Mouse (Mus musculus) cerebral cortex, adult 2 months (tissue): Measurements from ENCODE around the gene Eif4e3.

Source experiments
- WGBS: fragments of 180-500 bp; shearing (Covaris S2); methylation state at CpG from one replicate; pipeline ENCODE4 v1.1.7; 2018; 5-methylcytosine and 5-hydroxymethylcytosine counted together

Eif4e3 gene

DNA sequence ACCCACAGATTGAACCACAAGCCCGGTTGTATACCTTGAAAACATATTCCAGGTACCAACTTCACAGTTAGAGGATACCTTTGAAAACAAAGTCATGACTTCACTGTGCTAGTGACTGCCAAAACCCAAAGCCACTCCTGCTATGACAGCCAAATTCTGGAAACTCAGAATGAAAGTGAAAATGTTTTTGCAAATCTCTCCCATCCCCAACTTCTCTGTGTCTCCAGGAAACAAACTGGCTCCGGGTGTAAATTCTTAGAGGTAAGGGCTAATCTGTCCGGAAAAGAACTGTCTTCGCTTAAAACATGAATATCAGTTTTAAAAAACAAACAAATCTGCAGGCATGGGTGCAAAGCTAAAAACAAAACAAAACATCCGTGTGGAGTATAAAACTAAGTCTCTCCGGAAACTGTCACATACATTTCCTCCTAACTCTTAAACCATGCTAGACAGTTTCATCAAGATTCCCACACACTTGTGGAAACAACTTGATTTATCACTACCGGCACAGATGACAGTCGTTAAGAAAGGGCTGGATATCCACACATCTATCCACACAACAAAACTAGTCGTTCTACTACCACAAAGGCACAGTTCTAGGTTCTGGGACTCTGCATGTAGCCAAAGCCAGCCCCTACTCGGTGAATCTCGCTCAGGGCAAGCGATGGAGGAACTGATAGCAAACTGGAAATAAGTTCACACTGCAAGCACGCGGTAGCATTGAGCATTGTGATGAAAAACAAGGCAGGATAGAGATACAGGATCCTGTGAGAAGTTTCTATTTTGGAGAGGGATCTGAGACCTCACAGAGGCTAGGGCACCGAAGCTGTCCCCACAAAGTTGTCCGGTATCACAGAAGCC, 884 bp downstream of the Eif4e3 start:
- 21% methylated on average over 16 of the region's 16 CpGs for WGBS

DNA sequence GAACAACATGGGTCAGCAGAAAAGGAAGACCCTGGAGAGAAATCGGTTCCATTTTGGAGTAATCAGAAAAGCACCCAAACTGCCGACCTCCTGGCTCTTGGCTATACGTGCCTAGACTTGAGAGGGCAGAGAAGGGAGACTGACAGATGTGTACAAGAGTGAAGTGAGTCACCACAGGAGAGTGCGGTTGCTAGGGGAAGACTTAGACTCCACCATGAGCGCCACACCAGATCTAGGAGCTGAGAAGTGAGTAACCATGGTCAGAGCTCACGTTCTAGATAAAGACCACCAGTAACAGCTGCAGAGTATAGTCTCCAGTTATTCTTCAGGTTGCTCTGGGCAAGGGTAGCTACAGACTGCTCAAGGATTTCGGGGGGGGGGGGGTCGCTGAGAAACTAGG, 3.3 kb downstream of the Eif4e3 start:
- 76% methylated on average over 8 of the region's 8 CpGs for WGBS

DNA sequence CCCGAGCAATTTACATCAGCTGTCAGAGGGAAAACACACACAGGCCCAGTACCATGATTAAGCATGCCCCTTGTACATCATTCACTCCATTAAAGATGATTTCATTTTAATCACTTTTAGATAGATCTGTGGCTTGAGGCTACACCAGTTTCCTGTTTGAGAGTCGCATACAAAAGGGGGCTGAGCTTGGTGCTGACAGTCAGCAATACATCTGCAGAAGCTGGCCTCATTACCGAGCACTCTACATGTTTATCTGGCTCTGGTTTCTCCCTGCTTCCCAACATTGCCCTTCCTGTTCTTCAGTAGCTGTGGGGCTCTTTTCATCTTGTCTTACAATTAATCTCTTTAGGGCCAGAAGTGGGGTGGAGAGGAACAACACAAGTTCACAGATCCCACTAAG, 6.1 kb downstream of the Eif4e3 start:
- WGBS: 73% methylated on average over 3 of the region's 3 CpGs

DNA sequence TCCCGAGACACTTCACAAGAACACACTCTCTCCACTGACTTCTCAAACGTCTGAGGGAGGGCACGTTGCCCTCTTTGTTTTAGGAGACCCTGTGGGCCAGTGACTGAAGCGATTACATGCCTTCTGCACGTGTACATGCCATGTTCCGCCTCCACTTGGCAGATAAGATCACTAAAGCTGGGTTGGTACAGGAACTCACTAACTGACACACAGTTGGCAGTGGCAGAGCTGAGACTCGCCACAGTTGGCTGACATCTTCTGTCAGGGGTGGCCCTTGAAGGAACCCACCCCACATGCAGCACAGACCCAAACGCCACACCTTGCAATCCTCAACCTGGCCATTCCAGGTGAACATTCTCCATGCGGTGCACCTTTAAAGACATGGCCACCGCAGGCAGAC, 8.0 kb downstream of the Eif4e3 start:
- 74% methylated on average over 10 of the region's 10 CpGs for WGBS

DNA sequence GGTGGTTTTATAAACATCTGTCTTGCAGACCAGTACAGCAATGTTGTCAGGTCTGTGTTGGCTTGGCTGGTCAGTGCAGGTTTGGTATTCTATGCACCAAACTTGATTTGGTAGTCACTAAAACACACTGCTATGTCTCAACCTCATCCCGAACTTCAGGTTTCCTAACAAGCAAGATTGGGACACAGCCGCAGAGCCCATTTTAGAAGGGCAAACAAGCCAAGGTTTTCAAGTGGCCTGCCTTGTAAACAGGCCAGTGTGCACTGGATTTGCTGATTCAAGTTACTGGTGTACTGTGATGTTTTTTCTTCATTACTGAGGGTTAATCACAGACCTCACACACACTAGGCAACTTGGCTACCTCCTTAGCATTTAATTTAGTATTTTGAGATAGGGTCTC, 10.5 kb downstream of the Eif4e3 start:
- WGBS: 95% methylated on average over 2 of the region's 2 CpGs

DNA sequence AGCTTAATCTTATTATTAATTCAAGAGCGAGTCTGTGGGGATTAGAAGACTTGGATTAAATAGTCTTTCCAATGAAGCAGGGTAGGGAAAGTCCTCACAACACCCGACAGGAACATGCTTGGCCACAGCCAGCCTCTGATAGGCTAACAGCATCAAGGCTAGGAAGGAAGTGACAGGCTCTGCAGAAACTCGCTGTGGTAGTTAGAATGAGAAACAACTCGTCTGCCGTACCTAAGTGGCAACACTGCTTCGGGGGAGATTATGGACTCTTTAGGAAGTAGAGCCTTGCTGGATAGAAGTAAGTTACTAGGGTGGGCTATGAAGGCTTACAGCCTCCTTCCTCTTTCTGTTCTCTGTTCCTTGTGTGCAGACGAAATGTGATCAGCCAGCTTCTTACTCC, 11.1 kb downstream of the Eif4e3 start:
- WGBS: 69% methylated on average over 7 of the region's 7 CpGs

DNA sequence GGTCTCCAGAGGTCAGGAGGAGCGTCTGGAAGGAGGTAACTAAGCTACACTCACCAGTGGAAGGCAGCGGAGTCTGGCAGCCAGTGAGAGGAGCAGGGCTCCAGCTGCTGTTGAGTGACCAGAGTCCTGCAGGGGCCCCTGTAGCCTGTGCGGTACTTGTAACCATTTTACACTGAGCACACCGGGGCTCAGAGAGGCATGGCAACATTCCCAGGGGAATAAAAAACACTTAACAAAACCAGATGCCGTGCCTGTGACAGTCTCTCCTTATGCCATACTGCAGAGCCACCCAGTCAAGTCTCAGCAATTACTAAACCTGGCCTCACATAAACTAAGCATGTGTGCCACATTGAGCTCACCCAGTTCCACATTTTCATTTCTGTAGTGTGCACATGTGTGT, 12.2 kb downstream of the Eif4e3 start:
- WGBS: 52% methylated on average over 5 of the region's 5 CpGs

DNA sequence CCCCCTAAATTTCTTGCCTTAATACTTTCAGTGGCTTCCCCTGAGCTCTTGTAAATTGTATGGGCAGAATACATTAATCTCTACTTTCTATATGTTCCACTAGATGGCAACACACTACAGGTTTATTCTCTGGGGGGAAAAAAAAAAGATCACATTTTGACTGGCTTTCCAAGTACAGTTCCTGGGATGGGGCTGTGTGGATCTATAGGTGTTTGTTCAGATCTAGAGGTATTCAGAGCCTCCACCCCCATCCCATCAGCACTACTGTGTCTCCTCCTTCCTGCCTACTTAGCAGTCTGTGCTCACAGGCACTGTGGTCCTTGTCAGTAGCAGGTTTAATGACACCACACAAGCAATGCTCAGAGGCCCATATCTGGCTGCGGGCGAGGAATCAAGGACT, 14.2 kb downstream of the Eif4e3 start:
- WGBS: 81% methylated on average over 2 of the region's 2 CpGs

DNA sequence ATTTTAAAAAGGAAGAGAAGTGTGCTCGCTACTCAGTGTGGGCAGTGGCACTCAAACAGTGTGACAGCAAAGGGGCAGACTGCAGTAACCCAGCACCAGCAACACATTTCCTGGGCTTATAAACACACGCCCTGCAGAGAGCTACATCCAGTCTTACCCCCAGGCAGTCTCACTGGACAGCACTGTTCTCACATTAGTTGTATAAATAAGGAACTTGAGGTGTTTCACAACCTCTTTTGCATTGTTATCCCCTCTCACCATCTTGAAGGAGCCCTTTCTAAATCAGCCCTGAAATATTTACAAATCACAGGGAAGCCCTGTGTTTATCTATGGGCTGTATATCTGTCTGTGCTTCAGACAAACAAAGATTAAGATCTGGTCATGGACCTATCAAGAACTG, 17.3 kb downstream of the Eif4e3 start:
- WGBS: 80% methylated on average over 2 of the region's 2 CpGs

DNA sequence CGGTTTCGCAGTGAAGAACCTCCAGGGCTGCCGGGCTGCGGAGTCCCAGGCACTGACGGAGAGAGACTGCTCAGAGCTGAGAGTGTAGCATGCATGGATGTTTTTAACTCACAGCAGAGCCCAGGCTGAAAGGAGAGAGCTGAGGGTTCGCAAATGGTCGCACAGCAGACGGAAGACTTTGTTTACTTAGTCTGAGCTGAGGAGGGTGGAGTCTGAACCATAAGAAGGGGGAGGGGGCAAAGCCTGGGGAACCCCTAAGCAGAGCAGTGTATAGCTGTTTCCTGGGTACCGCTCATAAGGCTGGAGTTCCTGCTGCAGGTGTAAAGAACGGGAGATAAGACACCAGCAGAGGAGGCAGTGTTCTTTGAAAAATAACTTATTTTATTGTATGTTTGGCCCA, 20.2 kb downstream of the Eif4e3 start:
- WGBS: 87% methylated on average over 10 of the region's 10 CpGs

DNA sequence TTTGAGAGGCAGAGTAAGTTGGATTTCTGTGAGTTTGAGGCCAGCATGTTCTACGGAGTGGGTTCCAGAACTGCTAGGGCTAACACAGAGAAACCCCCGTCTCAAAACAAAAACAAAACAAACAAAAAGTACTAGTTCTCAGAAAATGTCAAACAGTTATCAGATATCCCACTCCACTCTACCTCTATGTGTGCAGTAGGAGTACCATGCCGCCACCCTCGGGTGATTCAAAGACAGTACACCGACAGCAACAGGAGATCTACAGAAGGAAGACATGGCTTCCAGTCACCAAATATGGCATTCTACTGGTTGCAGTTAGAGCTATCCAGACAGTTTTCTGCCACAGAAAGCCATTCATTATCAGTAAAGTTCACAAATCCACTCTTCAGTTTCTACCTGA, 21.7 kb downstream of the Eif4e3 start:
- WGBS: 81% methylated on average over 5 of the region's 5 CpGs

DNA sequence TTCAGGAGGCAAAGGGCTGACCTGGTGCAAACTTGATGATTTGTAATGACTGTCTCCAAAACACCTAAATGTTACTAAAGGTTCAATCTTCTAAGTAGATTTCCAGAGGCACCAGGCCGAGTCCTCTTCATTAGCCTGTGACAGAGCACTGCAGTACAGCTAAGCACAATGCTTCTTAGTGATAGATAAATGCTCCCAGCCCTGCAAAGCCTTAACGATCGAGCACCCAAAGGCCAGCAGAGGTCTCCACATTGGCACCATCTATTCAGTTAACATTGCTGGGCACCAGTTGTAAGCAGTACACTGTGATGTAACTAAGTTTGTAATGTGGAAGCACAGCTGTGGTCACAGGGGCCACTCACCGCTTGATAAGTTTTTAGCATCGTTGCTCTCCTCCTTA, 22.2 kb downstream of the Eif4e3 start:
- WGBS: 74% methylated on average over 5 of the region's 5 CpGs

DNA sequence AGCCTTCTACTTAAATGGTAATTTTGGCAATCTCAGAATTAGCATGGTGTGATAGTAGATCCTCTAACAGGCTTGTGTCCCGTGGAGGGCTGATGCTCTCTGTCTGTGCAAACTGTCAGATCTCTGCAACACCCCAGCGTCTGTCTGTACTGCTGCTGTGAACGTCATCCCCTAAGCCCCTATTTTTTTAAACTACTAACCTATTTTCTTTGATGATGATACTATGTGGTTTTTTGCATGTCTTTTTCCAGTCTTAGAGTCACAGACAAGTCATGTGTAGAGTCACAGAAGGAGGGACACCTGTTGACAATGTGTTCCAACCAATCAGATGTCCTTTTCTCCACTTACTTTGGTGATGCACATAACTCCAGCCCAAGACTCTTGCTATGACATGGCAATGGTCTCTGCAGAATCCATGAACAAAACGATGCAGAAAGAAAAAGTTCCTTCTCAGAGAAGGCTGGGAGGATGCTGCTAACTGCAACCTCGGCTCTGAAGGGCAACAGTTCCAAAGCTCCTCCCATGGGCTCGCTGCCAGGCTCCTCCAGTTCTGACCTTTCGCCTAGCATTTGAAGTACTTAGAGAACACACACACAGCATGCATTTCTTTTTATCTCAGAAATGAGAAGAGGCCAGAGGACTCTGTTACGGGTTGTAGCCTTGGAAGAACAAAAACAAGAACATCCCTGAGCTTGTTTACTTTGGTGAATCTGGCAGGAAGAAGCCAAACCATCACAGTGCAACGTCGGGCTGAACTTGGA, 23.0 kb downstream of the Eif4e3 start:
- 59% methylated on average over 10 of the region's 10 CpGs for WGBS

DNA sequence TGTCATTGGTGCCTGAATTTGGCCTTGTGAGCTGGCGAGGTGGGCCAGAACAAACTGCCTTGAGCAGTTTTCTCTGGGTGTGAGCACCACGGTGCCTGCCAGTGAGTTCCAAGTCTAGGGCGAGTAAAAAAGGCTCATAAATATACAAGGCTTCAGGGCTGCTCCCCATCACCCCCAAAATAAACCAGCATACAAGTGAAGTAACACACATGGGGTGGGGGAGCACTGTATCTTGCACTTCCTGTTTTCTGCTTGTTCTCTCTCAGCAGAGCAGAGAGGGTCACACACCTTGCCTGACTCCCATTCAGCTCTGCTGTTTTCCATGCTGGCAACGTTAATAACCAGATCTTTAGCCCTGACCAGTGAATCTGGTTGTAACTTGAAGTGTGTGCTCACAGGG, 29.1 kb downstream of the Eif4e3 start:
- 60% methylated on average over 4 of the region's 4 CpGs for WGBS

DNA sequence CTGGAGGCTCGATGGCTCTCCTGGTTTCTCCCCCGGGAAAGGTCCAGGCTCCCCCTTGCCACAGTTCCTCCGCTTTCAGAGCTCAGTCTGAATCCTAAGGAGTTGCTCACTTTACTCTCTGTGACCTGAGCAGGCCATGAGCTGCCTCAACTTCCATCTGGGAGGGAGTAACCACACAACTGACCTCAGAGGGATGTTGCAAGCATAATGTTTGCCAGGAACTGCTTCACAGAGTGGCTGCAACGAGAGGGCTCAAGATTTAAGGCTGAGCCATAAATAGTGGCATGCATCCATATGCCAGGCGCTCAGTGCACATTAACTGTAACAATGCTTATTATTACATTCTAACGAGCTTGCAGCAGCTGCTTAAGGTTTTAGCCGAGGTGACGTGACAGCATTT, 29.8 kb downstream of the Eif4e3 start:
- WGBS: 65% methylated on average over 8 of the region's 8 CpGs

DNA sequence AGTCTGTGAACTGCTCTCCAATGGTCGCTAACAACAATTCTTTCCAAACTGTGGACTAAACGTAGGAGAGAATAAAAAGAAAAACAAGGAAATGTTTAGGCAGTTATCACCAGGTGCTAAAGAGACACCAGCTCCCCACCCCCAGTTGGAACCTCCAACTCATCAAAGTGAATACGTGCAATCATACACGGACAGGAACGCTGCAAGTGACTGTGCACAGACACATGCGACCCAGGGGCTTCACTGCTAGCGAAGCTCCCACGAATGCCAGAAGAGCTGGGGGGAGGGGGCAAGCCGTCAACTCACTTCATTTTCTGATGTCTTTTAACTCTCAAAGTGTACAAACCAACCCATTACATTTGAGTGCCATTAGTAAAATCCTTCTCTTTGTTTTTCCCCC, 30.4 kb downstream of the Eif4e3 start:
- 83% methylated on average over 9 of the region's 9 CpGs for WGBS

DNA sequence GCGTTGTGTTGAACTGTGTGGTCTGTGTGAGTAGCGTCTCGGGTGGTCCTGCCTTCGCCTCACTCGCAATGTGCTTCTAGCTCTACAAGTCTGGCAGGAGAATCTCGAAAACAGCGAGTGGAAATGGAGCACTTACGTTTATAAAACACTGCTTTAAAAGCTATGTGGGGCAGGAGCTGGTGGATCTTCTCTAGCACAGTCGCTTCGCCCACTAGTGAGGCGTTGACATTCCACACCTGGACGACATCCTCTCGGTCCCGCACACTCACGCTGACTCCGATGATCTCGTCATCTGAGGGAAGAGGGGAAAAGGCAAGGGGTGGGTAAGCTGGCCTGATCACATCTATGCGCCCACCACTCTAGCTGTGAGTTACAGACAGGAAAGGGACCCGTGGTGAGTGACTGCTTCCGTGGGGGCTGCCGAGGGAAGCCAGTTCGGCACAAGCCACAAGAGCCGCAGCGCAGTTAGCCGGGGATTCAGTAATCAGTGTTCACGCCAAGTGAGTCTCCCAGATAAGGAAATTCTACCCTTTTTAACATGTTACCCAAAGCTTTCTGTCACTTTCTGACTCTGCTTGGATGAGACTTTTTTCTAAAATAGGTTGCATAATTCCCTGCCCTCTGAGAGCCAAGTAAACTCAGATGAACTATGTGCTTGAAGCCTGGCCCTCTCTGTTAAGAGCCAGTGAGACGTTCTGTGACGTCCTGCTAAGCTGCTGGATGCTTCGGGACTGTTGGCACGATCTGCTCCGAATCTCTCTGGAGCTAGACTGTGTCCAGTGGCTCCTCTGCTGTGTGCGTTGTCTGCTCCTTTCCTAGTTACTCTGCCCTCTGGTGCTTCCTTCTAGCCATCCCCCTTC, 34.2 kb downstream of the Eif4e3 start:
- 79% methylated on average over 32 of the region's 32 CpGs for WGBS

DNA sequence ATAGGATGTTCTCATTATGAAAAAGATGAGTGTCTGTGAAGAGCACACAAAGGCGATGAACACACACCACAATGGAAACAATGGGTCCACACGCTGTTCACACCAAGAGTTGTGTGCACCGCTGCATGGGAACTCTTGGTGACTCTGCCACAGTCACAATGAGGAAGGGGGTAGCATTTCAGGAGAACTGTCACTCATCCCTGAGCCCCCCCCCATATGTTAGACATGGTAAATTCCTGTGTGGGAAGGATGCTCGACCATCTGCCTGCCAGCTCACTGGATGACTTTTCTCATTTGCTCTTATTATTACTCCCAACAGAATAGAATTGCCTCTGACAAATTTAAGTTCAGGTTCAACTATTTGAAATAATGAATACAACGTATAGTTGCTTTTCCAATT, 34.9 kb downstream of the Eif4e3 start:
- WGBS: 83% methylated on average over 5 of the region's 5 CpGs

DNA sequence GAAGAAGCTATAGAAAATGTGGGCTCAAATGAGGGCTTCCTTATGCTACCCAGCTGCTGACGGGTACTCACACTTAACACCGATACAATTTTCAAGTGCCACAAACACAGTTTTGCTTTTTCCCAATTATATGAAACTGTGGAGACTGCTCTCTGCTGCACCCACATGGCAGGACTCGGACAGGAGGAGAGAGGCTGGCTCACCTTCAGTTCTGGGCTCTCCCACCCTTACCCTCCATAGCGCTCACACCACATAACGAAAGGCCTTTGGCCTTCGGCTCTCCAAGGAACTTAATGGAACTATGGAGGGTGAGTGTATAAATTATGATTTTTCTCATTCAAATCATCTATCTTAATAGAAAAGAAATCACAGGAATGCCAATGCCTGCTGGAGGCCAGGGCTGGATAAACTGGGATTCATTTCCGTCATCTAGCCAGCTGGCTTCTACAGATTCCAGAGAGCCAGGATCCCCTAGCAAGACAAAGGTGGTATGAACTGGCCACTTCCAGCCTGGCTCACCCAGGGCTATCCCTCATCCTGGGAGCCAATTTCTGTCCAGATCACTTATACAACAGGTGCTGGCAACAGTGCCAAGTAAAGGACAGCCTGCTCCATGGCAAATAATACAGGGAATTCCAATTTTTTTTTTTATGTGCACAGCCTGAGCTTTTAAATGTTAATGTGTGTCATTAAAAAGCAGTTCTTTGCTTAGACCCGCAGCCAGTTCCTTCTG, 36.7 kb downstream of the Eif4e3 start:
- 71% methylated on average over 8 of the region's 8 CpGs for WGBS

DNA sequence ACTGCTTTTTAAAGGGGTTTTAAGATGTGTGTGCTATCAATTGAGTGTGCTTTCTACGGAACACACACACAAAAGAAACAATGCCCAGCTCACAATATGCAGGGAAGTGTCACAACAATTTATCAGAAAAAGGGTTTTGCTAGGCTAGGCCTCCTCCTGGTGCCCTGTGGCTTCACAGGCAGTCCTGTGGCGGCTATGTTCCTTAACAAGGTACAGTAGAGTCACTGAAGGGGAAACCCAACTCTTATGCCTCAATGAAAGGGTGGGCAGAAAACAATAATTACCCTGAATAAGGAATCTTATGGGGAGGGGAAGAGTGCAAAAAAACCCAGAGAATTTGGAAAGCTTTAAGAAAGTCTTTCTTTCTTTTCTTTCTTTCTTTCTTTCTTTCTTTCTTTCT, 40.2 kb downstream of the Eif4e3 start:
- 95% methylated on average over 2 of the region's 2 CpGs for WGBS

DNA sequence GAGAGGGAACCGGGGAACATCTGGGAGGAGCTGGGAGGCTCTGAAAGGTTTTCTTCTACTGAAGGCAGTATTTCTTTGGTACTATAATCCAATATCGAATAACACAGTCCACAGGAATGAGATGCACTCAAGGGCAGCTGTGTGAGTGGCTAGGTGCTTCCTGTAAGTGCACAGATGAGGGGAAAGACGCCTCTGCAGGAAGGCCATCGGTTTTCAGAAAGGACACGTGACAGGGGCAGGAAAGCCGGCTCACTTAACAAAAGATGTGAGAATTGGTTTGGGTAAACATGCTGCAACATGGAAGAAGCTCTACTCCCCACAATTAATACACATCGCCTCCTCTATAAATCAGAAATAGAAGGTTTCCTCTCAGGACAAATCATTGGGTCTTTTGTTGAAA, 40.8 kb downstream of the Eif4e3 start:
- WGBS: 56% methylated on average over 7 of the region's 7 CpGs

DNA sequence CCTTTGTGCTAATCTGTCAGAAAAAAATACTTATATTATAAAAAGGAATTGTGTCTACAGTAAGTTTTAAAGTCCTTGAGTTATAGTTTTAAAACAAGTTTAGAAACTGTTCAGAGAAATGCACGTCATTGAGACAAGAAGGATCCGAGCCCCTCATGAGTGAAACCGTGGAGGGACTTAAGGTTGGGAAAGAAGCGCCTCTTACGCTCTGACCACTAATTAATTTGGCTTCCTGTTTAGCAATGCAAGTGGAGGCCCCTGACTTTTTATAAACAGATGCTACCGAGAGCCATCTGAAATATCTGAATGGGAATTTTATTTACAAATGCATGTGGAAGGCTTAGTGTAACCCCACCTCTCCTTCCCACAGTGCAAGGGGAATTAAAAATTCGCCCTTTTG, 41.3 kb downstream of the Eif4e3 start:
- 76% methylated on average over 7 of the region's 7 CpGs for WGBS
